Mouse (Mus musculus) erythroblast, adult 5-6 weeks (primary cell): ENCODE measurements around the gene Lsm2. TPM values are rescaled to one million over a fixed set of nuclear protein-coding genes. Genes with fewer than 3 reads are reported as not detected.
"Not testable (repeated sequence)": the region's sequence is repeated elsewhere in the genome, so short reads cannot be mapped to it uniquely, and the experiment has no call there.

Experiments used
- ATAC-seq: replicated peaks from 2 replicates; pipeline ENCODE4 v1.8.0; 2016; ENCODE audit warnings: moderate number of reproducible peaks, mild to moderate bottlenecking, moderate TSS enrichment, inconsistent platforms; ENCODE audit not compliant: poor library complexity, low FRiP score, severe bottlenecking
- total RNA-seq, 2 experiments: library from RNA; stranded (forward) in 1 of 2; stranded (reverse) in 1 of 2; fragments of 150-400 nt in 1 of 2; fragments of 200-764, 138-1000 nt in 1 of 2; gene quantifications; 2 replicates each; pipeline versions ENCODE4 v1.2.3 to v1.2.4; 2015 to 2017; ENCODE audit warnings: low replicate concordance in 2 of 2

Gene Lsm2
- total RNA-seq, 2 experiments from 2014 or later: 16.7 to 50.3 TPM

DNA sequence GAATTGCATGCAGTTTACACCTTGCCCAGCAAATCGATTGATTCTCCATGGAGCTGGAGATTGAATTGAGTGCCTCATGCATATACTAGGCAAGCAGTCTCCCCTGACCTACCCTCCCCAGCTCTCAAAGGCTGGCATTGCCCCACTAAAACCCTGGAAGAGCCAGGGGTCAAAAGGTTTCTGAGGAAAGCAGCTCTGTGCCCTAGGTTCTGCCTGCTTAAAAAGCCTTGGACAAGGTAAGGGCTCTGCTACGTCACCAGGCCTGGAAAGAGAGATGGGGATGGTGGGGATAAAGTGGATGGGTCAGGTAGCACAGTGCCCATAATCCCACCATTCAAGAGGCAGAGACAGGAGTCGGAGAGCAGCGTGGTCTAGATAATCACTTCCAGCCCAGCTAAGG, 26.8 kb upstream of the Lsm2 start:
- no peak for ATAC-seq

DNA sequence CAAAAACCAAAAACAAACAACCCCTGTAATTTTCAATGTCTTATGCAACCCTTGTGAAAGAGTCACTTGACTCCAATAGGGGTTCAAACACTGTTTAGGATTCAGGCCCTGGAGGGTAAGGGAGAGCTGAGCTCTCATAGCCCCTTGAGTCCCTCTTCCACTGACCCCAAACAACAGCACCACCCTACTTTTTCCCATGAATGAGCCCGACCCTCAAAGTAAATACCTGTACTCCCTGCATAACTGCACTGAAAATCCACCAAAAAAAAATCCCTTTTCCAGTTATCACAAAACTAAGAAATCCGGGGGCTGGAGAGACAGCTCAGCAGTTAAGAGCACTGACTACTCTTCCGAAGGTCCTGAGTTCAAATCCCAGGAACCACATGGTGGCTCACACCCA, 25.8 kb upstream of the Lsm2 start:
- ATAC-seq: no peak

DNA sequence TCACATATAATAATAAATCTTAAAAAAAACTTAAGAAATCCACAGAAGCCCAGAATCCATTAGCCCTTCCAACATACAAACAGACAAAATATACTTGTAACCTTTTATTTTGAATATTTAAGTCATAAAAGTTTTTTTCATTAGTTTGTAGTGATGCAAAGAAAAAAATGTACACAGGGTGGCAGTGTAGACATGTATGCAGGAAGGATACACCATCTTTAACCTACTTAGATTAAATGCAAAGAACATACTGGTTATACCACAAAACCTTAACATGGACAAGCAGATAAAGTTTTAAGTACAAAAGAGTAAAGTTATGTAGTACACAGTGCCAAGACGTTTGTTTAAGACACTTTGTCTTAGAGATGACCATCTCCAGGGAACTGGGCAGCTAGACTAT, 25.3 kb upstream of the Lsm2 start:
- no peak for ATAC-seq

DNA sequence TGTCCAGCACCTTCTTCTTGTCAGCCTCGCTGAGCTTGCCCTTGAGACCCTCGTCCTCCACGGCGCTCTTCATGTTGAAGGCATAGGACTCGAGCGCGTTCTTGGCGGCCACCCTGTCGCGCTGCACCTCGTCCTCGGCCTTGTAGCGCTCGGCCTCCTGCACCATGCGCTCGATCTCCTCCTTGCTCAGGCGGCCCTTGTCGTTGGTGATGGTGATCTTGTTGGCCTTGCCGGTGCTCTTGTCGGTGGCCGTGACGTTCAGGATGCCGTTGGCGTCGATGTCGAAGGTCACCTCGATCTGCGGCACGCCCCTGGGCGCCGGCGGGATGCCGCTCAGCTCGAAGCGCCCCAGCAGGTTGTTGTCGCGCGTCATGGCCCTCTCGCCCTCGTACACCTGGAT, 24.4 kb upstream of the Lsm2 start:
- not testable (repeated sequence) for ATAC-seq

DNA sequence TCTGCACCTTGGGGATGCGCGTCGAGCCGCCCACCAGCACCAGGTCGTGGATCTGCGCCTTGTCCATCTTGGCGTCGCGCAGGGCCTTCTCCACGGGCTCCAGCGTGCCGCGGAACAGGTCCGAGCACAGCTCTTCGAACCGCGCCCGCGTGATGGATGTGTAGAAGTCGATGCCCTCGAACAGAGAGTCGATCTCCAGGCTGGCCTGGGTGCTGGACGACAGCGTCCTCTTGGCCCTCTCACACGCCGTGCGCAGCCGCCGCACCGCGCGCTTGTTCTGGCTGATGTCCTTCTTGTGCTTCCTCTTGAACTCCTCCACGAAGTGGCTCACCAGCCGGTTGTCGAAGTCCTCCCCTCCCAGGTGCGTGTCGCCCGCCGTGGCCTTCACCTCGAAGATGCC, 23.7 kb upstream of the Lsm2 start:
- ATAC-seq: not testable (repeated sequence)

DNA sequence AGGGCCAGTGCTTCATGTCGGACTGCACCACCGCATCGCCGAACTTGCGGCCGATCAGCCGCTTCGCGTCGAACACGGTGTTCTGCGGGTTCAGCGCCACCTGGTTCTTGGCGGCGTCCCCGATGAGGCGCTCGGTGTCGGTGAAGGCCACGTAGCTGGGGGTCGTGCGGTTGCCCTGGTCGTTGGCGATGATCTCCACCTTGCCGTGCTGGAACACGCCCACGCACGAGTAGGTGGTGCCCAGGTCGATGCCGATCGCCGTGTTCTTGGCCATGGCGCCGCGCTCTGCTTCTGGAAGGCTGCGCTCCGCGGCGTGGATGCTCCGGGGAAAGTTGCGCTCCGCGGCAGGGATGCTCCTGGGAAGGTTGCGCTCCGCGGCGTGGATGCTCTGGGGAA, 22.9 kb upstream of the Lsm2 start:
- peak; percentile 42 for ATAC-seq

DNA sequence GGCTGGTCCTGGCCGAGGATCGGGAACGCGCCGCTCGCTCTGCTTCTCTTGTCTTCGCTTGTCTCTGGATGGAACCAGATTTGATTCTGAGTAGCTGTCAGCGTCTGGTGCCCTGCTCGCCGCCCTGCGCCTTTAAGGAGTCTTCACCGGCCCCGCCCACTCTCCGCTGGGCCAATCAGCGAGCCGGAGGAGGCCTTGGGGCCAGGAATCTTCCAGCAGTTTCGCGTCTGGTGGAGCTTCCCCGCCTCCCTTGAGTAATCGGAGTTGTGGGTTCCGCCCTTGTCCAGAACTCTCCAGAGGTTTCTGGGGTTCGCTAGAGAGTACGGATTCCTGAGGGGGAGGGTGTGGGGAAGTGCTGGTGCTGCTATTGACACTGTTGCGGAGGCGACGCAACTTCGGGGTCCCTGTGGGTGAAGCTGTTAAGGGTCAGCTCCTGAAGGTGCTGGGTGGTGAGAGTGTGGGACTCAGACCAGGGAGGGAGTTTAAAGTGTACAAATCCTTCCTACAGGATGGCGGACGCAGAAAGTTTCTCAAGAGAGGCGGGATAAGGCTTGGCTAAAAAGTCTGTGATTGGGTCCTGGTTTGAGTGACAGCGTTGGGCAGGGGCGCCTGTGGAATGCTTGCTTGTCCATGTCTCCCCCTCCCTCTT, 22.4 kb upstream of the Lsm2 start, which contains the start of gene Hspa1b:
Hspa1b (minus strand) TSS at position 109 of the 649 bp plus-strand sequence.
- peak; percentile 97 for ATAC-seq

DNA sequence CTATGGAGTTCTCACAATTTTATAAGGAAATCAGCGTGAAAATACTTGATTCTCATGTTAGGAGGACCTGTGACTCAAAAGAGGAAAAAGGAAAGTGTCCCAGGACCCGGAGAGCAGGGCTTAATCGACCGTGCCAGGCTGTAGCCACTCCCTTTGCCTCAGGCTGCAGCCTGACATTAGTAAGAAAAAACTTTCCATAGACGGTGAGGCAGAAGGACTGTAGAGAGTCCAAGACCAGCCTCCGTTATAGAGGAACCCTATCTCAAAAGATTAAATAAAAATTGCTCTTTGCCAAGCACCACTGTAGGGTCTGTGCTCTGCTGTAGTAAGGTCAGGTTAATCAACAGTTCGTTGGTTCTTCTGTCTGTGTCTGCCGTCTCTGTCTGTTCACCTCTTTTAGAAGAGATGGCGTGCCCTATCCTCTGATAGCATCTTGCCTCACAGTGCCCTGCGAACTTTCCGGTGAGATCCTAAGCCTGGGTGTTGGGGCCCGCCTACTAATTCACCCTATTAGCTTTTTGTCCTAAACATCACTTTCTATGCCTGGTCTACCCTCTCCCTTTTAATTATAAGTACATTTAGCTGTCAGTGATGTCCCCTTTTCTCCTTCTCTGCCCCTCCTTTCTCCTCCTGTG, 21.7 kb upstream of the Lsm2 start:
- ATAC-seq: no peak

DNA sequence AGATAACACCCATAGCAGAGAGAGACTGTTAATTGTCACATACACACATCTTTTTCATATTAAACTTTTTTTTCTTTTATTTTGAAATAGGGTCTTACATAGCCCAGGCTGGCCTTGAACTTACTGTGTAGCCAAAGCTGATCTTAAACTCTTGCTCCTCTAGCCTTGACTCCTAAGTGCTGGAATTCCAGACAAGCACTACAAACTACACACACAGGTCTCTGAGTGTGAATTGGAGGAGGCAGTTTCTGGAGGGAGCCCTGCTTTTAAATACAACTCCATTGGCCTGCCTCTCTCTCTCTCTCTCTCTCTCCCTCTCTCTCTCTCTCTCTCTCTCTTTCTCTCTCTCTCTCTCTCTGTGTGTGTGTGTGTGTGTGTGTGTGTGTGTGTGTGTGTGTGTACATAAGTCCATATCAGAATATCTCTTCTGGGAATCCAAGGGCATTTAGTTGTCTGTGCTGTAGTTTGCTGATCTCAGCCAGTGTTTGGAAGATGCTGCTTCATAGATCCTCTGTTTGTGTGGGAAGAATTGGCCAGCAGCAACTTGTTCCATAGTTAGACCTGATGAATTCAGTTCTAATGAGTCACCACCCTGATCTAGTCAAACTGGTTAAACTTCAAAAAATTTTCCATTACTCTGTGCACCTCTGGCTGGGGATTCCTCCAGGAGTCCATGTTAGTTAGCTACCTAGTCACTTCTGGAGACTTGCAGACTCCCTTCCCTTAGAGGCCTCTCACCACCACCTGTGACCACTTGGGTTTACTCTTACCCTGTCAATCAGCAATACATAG, 20.8 kb upstream of the Lsm2 start:
- no peak for ATAC-seq

DNA sequence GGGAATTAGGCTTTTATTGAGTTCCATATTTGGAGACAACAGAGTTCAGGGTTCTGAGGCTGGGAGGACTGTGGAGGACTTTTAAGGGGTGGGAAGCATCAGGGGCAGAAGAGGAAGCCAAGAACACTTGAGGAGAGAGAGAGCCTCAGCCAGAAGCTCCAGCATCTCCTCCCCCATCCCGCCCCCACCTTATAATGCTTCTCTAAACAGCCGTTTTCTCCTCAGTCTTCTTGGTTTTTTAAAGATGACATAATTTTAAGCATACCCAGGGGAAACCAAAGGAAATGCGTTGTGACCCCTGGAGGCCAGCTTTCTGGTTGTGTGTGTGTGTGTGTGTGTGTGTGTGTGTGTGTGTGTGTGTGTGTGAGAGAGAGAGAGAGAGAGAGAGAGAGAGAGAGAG, 19.5 kb upstream of the Lsm2 start:
- ATAC-seq: no peak

DNA sequence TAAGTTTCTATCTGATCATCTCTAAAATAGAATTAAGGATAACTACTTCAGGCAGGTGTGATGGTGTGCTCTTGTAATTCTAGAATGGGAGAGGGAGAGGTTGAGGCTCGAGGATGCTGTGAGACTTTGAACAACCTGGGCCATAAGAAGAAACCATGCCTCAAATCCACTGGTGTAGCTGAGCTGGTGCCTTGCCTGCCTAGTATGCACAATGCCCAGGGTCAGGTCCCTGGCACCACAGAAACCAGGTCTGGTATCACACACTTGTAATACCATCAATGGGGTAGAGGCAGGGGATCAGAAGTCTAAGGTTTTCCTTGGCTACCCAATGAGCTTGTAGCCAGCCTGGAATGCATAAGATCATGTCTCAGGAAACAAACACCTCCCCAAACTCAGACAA, 18.8 kb upstream of the Lsm2 start:
- no peak for ATAC-seq

DNA sequence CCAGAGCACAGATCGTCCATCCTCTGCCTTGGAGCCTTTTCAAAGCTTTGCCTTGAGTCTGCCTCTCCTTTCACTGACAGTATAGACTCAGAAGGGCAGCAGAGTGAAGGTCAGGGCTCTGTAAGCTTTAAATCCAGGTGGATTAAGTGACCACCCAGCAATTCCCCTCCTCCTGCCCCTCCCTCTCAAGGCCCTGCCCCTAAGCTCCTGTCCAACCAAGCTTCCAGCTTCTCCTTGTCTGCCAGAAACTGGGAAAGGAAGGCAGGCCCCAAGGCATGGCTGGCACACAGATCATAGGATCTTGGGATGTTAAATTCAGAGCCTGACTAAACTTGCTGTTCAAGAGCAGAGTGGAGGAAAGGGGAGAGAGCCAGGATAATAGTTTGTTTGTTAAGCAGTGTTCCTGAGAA, 17.0 kb upstream of the Lsm2 start:
- ATAC-seq: no peak

DNA sequence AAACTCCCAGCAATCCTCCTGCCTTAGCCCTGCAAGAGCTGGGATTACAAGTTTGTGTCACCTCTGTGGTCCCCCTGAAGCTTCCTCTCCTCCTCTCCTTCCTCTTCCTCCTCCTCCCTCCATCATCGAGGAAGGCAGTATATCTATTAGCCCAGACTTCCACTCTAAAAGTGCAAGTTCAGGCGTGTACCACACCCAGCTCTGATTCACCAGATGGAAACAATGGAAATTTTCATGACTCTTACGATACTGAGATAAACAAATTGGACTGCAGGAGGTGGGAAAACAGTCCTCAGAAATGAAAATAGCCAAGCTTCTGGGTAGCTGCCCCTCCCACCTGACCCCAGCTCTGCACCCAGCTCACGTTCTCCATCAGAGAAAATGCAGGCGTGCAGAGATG, 16.0 kb upstream of the Lsm2 start:
- no peak for ATAC-seq

DNA sequence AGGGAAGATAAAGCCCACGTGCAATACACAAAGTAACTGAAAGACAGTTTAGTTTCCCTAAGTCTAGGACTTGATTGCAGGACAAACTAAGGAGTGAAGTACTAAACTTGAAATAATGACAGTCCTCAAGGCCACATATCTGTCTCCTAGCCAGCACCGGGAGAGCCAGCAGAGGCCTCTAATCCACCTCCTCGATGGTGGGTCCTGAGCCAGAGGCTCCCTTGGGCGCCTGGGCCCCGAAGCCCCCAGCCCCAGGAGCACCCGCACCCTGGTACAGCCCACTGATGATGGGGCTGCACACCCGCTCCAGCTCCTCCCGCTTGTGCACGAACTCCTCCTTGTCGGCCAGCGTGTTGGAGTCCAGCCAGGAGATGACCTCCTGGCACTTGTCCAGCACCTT, 11.8 kb upstream of the Lsm2 start, which contains the start of gene Gm20481:
Gm20481 (plus strand) TSS at position 91 of the 400 bp plus-strand sequence.
- ATAC-seq: not testable (repeated sequence)

DNA sequence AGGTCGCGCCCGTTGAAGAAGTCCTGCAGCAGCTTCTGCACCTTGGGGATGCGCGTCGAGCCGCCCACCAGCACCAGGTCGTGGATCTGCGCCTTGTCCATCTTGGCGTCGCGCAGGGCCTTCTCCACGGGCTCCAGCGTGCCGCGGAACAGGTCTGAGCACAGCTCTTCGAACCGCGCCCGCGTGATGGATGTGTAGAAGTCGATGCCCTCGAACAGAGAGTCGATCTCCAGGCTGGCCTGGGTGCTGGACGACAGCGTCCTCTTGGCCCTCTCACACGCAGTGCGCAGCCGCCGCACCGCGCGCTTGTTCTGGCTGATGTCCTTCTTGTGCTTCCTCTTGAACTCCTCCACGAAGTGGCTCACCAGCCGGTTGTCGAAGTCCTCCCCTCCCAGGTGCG, 10.8 kb upstream of the Lsm2 start:
- ATAC-seq: not testable (repeated sequence)

DNA sequence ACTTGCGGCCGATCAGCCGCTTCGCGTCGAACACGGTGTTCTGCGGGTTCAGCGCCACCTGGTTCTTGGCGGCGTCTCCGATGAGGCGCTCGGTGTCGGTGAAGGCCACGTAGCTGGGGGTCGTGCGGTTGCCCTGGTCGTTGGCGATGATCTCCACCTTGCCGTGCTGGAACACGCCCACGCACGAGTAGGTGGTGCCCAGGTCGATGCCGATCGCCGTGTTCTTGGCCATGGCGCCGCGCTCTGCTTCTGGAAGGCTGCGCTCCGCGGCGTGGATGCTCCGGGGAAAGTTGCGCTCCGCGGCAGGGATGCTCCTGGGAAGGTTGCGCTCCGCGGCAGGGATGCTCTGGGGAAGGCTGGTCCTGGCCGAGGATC, 10.0 kb upstream of the Lsm2 start:
- peak; percentile 38 for ATAC-seq

DNA sequence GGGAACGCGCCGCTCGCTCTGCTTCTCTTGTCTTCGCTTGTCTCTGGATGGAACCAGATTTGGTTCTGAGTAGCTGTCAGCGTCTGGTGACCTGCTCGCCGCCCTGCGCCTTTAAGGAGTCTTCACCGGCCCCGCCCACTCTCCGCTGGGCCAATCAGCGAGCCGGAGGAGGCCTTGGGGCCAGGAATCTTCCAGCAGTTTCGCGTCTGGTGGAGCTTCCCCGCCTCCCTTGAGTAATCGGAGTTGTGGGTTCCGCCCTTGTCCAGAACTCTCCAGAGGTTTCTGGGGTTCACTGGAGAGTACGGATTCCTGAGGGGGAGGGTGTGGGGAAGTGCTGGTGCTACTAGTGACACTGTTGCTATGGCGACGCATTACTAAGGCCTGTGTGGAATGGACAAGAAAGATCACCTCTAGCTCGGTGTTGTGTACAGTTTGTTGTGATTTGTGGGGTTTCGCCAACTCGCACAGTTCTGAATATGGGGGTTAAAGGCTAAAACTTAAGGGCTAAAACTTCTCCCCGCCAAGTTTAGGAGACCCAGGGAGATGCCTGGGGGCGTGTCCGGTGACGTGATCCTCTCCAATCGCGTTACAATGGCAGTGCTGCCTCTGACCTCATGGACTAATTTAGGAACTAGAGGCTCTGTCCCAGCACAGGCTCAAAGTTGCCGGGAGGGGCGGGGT, 9.5 kb upstream of the Lsm2 start, which contains the start of the genes Hspa1a and Hspa1l:
Hspa1a (minus strand) TSS at position 88 of the 681 bp plus-strand sequence.
Hspa1l (plus strand) TSS at position 635 of the 681 bp plus-strand sequence.
- peak; percentile 98 for ATAC-seq

DNA sequence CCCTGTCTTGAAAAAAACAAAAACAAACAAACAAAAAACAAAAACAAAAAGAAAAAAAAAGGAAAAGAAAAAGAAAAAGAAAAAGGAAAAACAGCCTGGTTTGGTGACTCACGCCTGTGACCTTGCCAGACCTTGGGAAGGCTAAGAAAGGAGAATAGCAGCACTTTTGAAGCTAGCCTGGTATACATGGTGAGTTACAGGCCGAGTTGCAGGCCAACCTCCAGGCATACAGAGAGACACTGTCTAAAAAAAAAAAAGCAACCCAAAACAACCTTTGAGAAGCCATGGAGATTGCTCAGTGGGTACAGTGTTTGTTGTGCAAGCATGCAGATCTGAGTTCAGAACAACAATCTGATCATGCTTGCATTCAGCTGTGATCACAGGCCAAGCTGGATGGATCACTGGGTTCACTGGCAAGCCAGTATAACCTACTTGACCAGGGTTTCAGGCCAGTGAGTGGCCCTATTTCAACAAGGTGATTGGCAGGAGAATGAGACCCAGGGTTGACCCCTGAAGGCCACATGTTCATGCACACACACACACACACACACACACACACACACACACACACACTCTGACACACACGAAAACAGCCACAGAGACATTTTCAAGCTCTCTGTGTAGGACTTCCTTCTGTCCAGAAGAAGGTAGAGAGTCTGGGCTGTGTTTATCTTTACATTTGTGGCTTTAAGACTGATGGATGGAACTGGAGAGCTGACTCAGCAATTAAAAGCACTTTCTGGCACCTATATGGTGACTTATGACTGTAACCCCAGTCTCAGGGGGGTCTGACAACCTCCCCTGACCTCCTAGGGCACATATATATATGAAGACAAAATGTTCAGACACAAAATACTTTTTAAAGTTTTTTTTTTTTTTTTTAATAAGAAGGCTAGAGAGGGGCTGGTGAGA, 5.8 kb upstream of the Lsm2 start:
- ATAC-seq: no peak

DNA sequence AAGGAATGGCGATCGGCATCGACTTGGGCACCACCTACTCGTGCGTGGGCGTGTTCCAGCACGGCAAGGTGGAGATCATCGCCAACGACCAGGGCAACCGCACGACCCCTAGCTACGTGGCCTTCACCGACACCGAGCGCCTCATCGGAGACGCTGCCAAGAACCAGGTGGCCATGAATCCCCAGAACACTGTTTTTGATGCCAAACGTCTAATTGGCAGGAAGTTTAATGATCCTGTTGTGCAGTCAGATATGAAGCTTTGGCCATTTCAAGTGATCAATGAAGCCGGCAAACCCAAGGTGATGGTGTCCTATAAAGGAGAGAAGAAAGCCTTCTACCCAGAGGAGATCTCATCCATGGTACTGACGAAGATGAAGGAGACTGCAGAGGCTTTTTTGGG, 4.7 kb upstream of the Lsm2 start:
- ATAC-seq: no peak
